Mouse (Mus musculus): ENCODE results near the gene Svip. TPM values are rescaled to one million over a fixed set of nuclear protein-coding genes. Genes with fewer than 3 reads are reported as not detected.

The Svip gene
- polyA plus RNA-seq, 1 experiment from 2014 or later = 6.6 TPM

GRCm38 (mm10) chr7:51985763-51986162, 20.1 kb downstream of the Svip start:
- no peak overlapping the region for H3K4me2 ChIP-seq
- no peaks in the 10 kb centered on the region for H3K9me3 ChIP-seq
- no peaks in the 10 kb centered on the region for H3K36me3 ChIP-seq
- no peak overlapping the region for H3K9ac ChIP-seq
- no peak for ATAC-seq (ENCODE audit: borderline replicate concordance, extremely low read depth, low FRiP score, low TSS enrichment)
- no peak overlapping the region for H3K4me3 ChIP-seq
- no peaks in the 10 kb centered on the region for H3K4me1 ChIP-seq
- no peaks in the 10 kb centered on the region for H3K27me3 ChIP-seq
- WGBS = 62% methylated on average over 6 of the region's 6 CpGs
- no peak overlapping the region for H3K27ac ChIP-seq

- no peak overlapping the region for H3K4me3 ChIP-seq
- no peaks in the 10 kb centered on the region for H3K4me1 ChIP-seq
- no peak overlapping the region for H3K27ac ChIP-seq
- H3K9me3 ChIP-seq = no peaks in the 10 kb centered on the region
- H3K4me2 ChIP-seq = no peak overlapping the region
- no peaks in the 10 kb centered on the region for H3K27me3 ChIP-seq
- ATAC-seq (ENCODE audit: borderline replicate concordance, extremely low read depth, low FRiP score, low TSS enrichment) = no peak
- H3K36me3 ChIP-seq = no peaks in the 10 kb centered on the region
- WGBS = 32% methylated on average over 1 of the region's 1 CpGs
- no peak overlapping the region for H3K9ac ChIP-seq
These were observed 23.5 kb downstream of the Svip start for GRCm38 (mm10) chr7:51982303-51982702.

GRCm38 (mm10) chr7:51979271-51979670, 26.5 kb downstream of the Svip start:
- Histone ChIP-seq H3K4me2 (no peak overlapping the region), H3K27me3 (no peaks in the 10 kb centered on the region), H3K4me3 (no peak overlapping the region), H3K36me3 (no peaks in the 10 kb centered on the region), H3K27ac (no peak overlapping the region), H3K9ac (no peak overlapping the region), H3K9me3 (no peaks in the 10 kb centered on the region), H3K4me1 (no peaks in the 10 kb centered on the region)
- ATAC-seq (ENCODE audit: borderline replicate concordance, extremely low read depth, low FRiP score, low TSS enrichment) = no peak
- WGBS = 42% methylated on average over 5 of the region's 5 CpGs

- Histone ChIP-seq H3K27me3 (no peaks in the 10 kb centered on the region), H3K4me3 (no peak overlapping the region), H3K4me2 (no peak overlapping the region), H3K9me3 (no peaks in the 10 kb centered on the region), H3K9ac (no peak overlapping the region), H3K27ac (no peak overlapping the region), H3K4me1 (no peaks in the 10 kb centered on the region), H3K36me3 (no peaks in the 10 kb centered on the region)
- ATAC-seq (ENCODE audit: borderline replicate concordance, extremely low read depth, low FRiP score, low TSS enrichment) = no peak
- WGBS = 68% methylated on average over 6 of the region's 6 CpGs
These were observed 30.6 kb downstream of the Svip start for GRCm38 (mm10) chr7:51975181-51975580.

- Histone ChIP-seq H3K9ac (no peak overlapping the region), H3K27me3 (no peaks in the 10 kb centered on the region), H3K9me3 (no peaks in the 10 kb centered on the region), H3K4me1 (no peaks in the 10 kb centered on the region), H3K4me2 (no peak overlapping the region), H3K4me3 (no peak overlapping the region), H3K27ac (no peak overlapping the region), H3K36me3 (no peaks in the 10 kb centered on the region)
- 81% methylated on average over 2 of the region's 2 CpGs for WGBS
- ATAC-seq (ENCODE audit: borderline replicate concordance, extremely low read depth, low FRiP score, low TSS enrichment) = no peak
These were observed 32.3 kb downstream of the Svip start for GRCm38 (mm10) chr7:51973526-51973925.

GRCm38 (mm10) chr7:51973091-51973490, 32.7 kb downstream of the Svip start:
- no peak for ATAC-seq (ENCODE audit: borderline replicate concordance, extremely low read depth, low FRiP score, low TSS enrichment)
- H3K27me3 ChIP-seq = no peaks in the 10 kb centered on the region
- H3K4me3 ChIP-seq = no peak overlapping the region
- no peak overlapping the region for H3K4me2 ChIP-seq
- no peaks in the 10 kb centered on the region for H3K4me1 ChIP-seq
- no peaks in the 10 kb centered on the region for H3K36me3 ChIP-seq
- H3K9me3 ChIP-seq = no peaks in the 10 kb centered on the region
- WGBS = 62% methylated on average over 5 of the region's 5 CpGs
- H3K27ac ChIP-seq = no peak overlapping the region
- H3K9ac ChIP-seq = no peak overlapping the region

GRCm38 (mm10) chr7:51972252-51972855, 33.5 kb downstream of the Svip start:
- H3K4me2 ChIP-seq = no peak overlapping the region
- H3K4me1 ChIP-seq = no peaks in the 10 kb centered on the region
- no peaks in the 10 kb centered on the region for H3K9me3 ChIP-seq
- H3K27ac ChIP-seq = no peak overlapping the region
- H3K36me3 ChIP-seq = no peaks in the 10 kb centered on the region
- ATAC-seq (ENCODE audit: borderline replicate concordance, extremely low read depth, low FRiP score, low TSS enrichment) = no peak
- 30% methylated on average over 6 of the region's 6 CpGs for WGBS
- H3K27me3 ChIP-seq = no peaks in the 10 kb centered on the region
- no peak overlapping the region for H3K4me3 ChIP-seq
- no peak overlapping the region for H3K9ac ChIP-seq

- H3K4me2 ChIP-seq = no peak overlapping the region
- no peak overlapping the region for H3K27ac ChIP-seq
- no peaks in the 10 kb centered on the region for H3K9me3 ChIP-seq
- no peak overlapping the region for H3K4me3 ChIP-seq
- H3K27me3 ChIP-seq = no peaks in the 10 kb centered on the region
- H3K4me1 ChIP-seq = no peaks in the 10 kb centered on the region
- no peak overlapping the region for H3K9ac ChIP-seq
- ATAC-seq (ENCODE audit: borderline replicate concordance, extremely low read depth, low FRiP score, low TSS enrichment) = no peak
- no peaks in the 10 kb centered on the region for H3K36me3 ChIP-seq
These were observed 36.4 kb downstream of the Svip start for GRCm38 (mm10) chr7:51969379-51969778.

GRCm38 (mm10) chr7:51967581-51967980, 38.2 kb downstream of the Svip start:
- ATAC-seq (ENCODE audit: borderline replicate concordance, extremely low read depth, low FRiP score, low TSS enrichment) = no peak
- WGBS = 70% methylated on average over 4 of the region's 4 CpGs
- Histone ChIP-seq H3K4me1 (no peaks in the 10 kb centered on the region), H3K27me3 (no peaks in the 10 kb centered on the region), H3K4me3 (no peak overlapping the region), H3K27ac (no peak overlapping the region), H3K36me3 (no peaks in the 10 kb centered on the region), H3K4me2 (no peak overlapping the region), H3K9ac (no peak overlapping the region), H3K9me3 (no peaks in the 10 kb centered on the region)

GRCm38 (mm10) chr7:51964681-51965080, 41.1 kb downstream of the Svip start:
- Histone ChIP-seq H3K27ac (no peak overlapping the region), H3K4me3 (no peak overlapping the region), H3K27me3 (no peaks in the 10 kb centered on the region), H3K4me1 (no peaks in the 10 kb centered on the region), H3K36me3 (no peaks in the 10 kb centered on the region), H3K4me2 (no peak overlapping the region), H3K9ac (no peak overlapping the region), H3K9me3 (no peaks in the 10 kb centered on the region)
- 88% methylated on average over 7 of the region's 7 CpGs for WGBS
- no peak for ATAC-seq (ENCODE audit: borderline replicate concordance, extremely low read depth, low FRiP score, low TSS enrichment)

GRCm38 (mm10) chr7:51962219-51962952, 43.4 kb downstream of the Svip start:
- WGBS = 76% methylated on average over 10 of the region's 10 CpGs
- no peak for ATAC-seq (ENCODE audit: borderline replicate concordance, extremely low read depth, low FRiP score, low TSS enrichment)

GRCm38 (mm10) chr7:51960698-51961374, 45.0 kb downstream of the Svip start:
- Histone ChIP-seq H3K27me3 (no peaks in the 10 kb centered on the region), H3K4me1 (no peaks in the 10 kb centered on the region), H3K4me3 (no peak overlapping the region), H3K36me3 (no peaks in the 10 kb centered on the region), H3K9me3 (no peaks in the 10 kb centered on the region), H3K27ac (no peak overlapping the region), H3K4me2 (no peak overlapping the region), H3K9ac (no peak overlapping the region)
- no peak for ATAC-seq (ENCODE audit: borderline replicate concordance, extremely low read depth, low FRiP score, low TSS enrichment)
- WGBS = 45% methylated on average over 6 of the region's 6 CpGs

More at GRCm38 (mm10) chr7:51962219-51962952, 43.4 kb downstream of the Svip start:
- no peaks in the 10 kb centered on the region for H3K27me3 ChIP-seq
- no peak overlapping the region for H3K9ac ChIP-seq
- no peak overlapping the region for H3K4me3 ChIP-seq
- no peak overlapping the region for H3K4me2 ChIP-seq
- no peaks in the 10 kb centered on the region for H3K4me1 ChIP-seq
- H3K9me3 ChIP-seq = no peaks in the 10 kb centered on the region
- H3K36me3 ChIP-seq = no peaks in the 10 kb centered on the region
- H3K27ac ChIP-seq = no peak overlapping the region
